Mouse (Mus musculus) urinary bladder, postnatal 0 days (tissue): ENCODE results near the gene Dapk2. TPM values are rescaled to one million over a fixed set of nuclear protein-coding genes. Genes with fewer than 3 reads are reported as not detected.

Source experiments
- polyA plus RNA-seq: library from polyadenylated mRNA; unstranded; fragments of >200 nt; fragmentation: Nextera tagmentation; extraction: Ambion mirVana; gene quantifications from 2 replicates; pipeline ENCODE4 v1.2.1, GENCODE M21; 2015

Dapk2 gene
- 6.1 and 6.6 TPM in 2 replicates for polyA plus RNA-seq

GRCm38 (mm10) chr9:66157958-66158830 is at the start of gene Dapk2:
Gene Dapk2 (plus strand): TSS chr9:66158223.

GRCm38 (mm10) chr9:66126456-66127192 is 31.4 kb upstream of the Dapk2 start, which contains the start of the genes Snx1 and Ciao2a:
Gene Snx1 (minus strand): TSS chr9:66126587.
Gene Ciao2a (plus strand): TSS chr9:66126611.

Other genes starting within 250 kb of the Dapk2 start
- gene Trip4, start 249.4 kb upstream of the Dapk2 start, polyA plus RNA-seq = 13.7 and 18.4 TPM in 2 replicates
- gene Csnk1g1, start 249.3 kb upstream of the Dapk2 start, polyA plus RNA-seq = 9.1 and 9.5 TPM in 2 replicates
- gene Ppib, start 98.0 kb upstream of the Dapk2 start, polyA plus RNA-seq = 483 and 499 TPM in 2 replicates
- 0.49 and 0.62 TPM in 2 replicates for gene Snx22, start 88.5 kb upstream of the Dapk2 start, polyA plus RNA-seq
- gene Snx1, start 31.6 kb upstream of the Dapk2 start, polyA plus RNA-seq = 88.6 and 92.1 TPM in 2 replicates
- 82.4 and 96.2 TPM in 2 replicates for gene Ciao2a, start 31.6 kb upstream of the Dapk2 start, polyA plus RNA-seq
- 10.0 TPM in 2 replicates for gene Herc1, start 192.2 kb downstream of the Dapk2 start, polyA plus RNA-seq